Mouse (Mus musculus): ENCODE data around the gene Phf10. TPM values are rescaled to one million over a fixed set of nuclear protein-coding genes. Genes with fewer than 3 reads are reported as not detected.
A peak's percentile ranks its signal among the peaks of the same experiment; 100 is the strongest.
"Not testable (repeated sequence)": the region's sequence is repeated elsewhere in the genome, so short reads cannot be mapped to it uniquely, and the experiment has no call there.

Phf10 gene
- total RNA-seq, 2 experiments from 2014 or later: 66.8 to 70.0 TPM

- DNase-seq (ENCODE audit: low spot score in 2 of 2): no peak
These were observed 17.4 kb downstream of the Phf10 start for GRCm38 (mm10) chr17:14943729-14944059.

GRCm38 (mm10) chr17:14943009-14943728 lies 17.9 kb downstream of the Phf10 start, which contains the start of the genes Wdr27 and 1600012H06Rik:
Wdr27 (minus strand) TSS chr17:14943158.
1600012H06Rik (plus strand) TSS chr17:14943184.
- DNase-seq (ENCODE audit: low spot score in 2 of 2): peak; percentile 98 to 99

GRCm38 (mm10) chr17:14942181-14942580 lies 18.9 kb downstream of the Phf10 start:
- peak in 1 of 2 experiments; percentile 16 for DNase-seq (ENCODE audit: low spot score in 2 of 2)

GRCm38 (mm10) chr17:14935841-14936605 lies 25.1 kb downstream of the Phf10 start:
- no peak for DNase-seq (ENCODE audit: low spot score in 2 of 2)

- not testable (repeated sequence) for DNase-seq (ENCODE audit: low spot score in 2 of 2)
These were observed 25.8 kb downstream of the Phf10 start for GRCm38 (mm10) chr17:14935280-14935679.

- no peak for DNase-seq (ENCODE audit: low spot score in 2 of 2)
These were observed 29.6 kb downstream of the Phf10 start for GRCm38 (mm10) chr17:14931469-14931868.

- DNase-seq (ENCODE audit: low spot score in 2 of 2): no peak
These were observed 30.4 kb downstream of the Phf10 start for GRCm38 (mm10) chr17:14930697-14931096.

- no peak for DNase-seq (ENCODE audit: low spot score in 2 of 2)
These were observed 32.4 kb downstream of the Phf10 start for GRCm38 (mm10) chr17:14928631-14929030.

- DNase-seq (ENCODE audit: low spot score in 2 of 2): no peak
These were observed 33.3 kb downstream of the Phf10 start for GRCm38 (mm10) chr17:14927644-14928218.

- no peak for DNase-seq (ENCODE audit: low spot score in 2 of 2)
These were observed 39.5 kb downstream of the Phf10 start for GRCm38 (mm10) chr17:14921582-14921981.

GRCm38 (mm10) chr17:14917866-14918265 lies 43.2 kb downstream of the Phf10 start:
- no peak for DNase-seq (ENCODE audit: low spot score in 2 of 2)

GRCm38 (mm10) chr17:14914401-14914800 lies 46.7 kb downstream of the Phf10 start:
- DNase-seq (ENCODE audit: low spot score in 2 of 2): no peak

GRCm38 (mm10) chr17:14912981-14913380 lies 48.1 kb downstream of the Phf10 start:
- DNase-seq (ENCODE audit: low spot score in 2 of 2): no peak

- DNase-seq (ENCODE audit: low spot score in 2 of 2): no peak
These were observed 48.7 kb downstream of the Phf10 start for GRCm38 (mm10) chr17:14912420-14912819.

GRCm38 (mm10) chr17:14910771-14911170 lies 50.3 kb downstream of the Phf10 start:
- DNase-seq (ENCODE audit: low spot score in 2 of 2): no peak

GRCm38 (mm10) chr17:14909331-14909730 lies 51.7 kb downstream of the Phf10 start:
- no peak for DNase-seq (ENCODE audit: low spot score in 2 of 2)

- no peak for DNase-seq (ENCODE audit: low spot score in 2 of 2)
These were observed 53.9 kb downstream of the Phf10 start for GRCm38 (mm10) chr17:14907136-14907535.

GRCm38 (mm10) chr17:14906611-14907010 lies 54.5 kb downstream of the Phf10 start:
- no peak for DNase-seq (ENCODE audit: low spot score in 2 of 2)

GRCm38 (mm10) chr17:14904637-14905265 lies 56.3 kb downstream of the Phf10 start:
- DNase-seq (ENCODE audit: low spot score in 2 of 2): peak; percentile 89 to 90

GRCm38 (mm10) chr17:14904206-14904605 lies 56.9 kb downstream of the Phf10 start:
- no peak for DNase-seq (ENCODE audit: low spot score in 2 of 2)

GRCm38 (mm10) chr17:14903212-14903611 lies 57.9 kb downstream of the Phf10 start:
- DNase-seq (ENCODE audit: low spot score in 2 of 2): no peak

- DNase-seq (ENCODE audit: low spot score in 2 of 2): no peak
These were observed 62.1 kb downstream of the Phf10 start for GRCm38 (mm10) chr17:14898972-14899371.
